Mouse (Mus musculus): ENCODE measurements around the gene Zg16. TPM values are rescaled to one million over a fixed set of nuclear protein-coding genes. Genes with fewer than 3 reads are reported as not detected.

Gene Zg16
- total RNA-seq, 2 experiments from 2014 or later: not detected

DNA sequence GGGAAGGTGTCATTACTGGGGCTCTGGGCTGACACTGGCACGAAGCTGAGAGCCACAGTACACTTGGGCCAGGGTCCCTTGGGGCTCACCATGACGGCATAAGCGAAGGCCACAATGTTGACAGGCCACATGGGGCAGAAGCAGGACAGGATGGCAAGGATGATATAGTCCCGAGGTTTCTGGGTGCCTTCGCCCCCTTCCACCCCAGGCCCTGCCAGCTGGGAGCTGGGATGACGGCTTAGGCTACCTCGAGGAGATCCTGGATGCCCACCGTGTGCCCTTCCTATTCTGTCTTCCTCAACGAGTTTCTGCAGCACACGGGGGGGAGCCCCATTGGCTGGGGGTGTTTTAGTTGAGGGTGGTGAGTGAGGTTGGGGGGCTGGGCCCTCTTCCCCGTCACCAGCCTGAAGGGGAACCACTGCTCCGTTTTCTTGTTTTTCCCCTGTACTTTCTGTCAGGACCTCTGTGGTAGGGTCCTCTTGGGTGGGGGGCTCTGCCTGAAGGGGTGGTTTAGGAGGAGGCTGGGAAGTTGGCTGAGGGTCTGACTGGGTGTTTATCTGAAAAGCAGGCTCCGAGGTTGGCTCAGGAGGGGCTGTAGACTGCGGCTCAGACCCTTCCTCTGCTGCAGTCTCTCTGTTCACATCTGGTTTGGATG, 67.7 kb downstream of the Zg16 start:
- no peak for DNase-seq (ENCODE audit: low spot score in 2 of 2)
- peak overlapping the region; percentile 77 for H3K4me3 ChIP-seq
- H3K27ac ChIP-seq: peak overlapping the region; percentile 99
- TF ChIP-seq CTCF (conservative IDR thresholded peaks at IDR 0.05): no peak

DNA sequence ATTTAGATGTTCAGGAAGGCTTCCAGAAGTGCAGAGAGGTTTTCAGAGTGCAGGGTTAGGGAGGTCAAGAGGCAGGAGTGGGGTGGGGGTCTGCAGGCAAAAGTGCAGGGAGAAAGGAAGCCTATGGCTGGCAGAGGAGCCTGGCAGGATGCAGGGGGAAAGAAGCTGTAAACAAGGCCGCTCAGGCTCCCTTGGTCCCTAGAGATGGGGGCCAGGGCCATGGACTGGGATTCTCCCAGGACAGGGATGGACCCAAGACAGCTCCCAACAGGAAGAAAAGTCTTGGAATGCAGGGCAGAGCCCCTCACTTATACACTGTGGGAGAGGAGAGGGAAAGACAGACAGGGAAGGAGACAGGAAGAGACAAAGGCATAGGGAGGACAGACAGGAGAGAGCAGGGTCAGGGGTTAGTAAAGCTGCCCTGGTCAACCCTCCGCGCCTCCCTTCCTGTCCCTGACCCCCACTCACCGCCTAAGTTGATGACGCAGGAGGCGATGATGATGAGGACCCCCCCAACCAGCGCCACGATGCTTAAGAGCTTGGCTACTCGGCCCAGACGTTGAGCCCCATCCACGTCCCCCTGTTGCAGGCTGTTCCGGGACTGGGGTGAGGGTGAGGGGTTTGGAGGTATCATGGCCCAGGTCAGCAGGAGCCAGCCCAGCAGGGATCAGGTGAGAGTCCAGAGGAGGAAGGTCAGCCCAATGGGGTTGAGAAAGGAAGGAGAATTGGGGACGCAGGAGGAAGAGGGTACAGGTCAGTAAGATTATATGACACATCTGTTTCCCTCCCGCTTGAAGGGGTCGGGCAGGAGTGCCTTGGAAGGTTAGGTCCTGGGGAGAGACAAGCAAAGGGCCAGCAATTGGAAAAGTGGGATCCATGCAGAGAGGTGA, 68.5 kb downstream of the Zg16 start:
- peak overlapping the region; percentile 77 for H3K4me3 ChIP-seq
- no peak for DNase-seq (ENCODE audit: low spot score in 2 of 2)
- peak overlapping the region; percentile 99 for H3K27ac ChIP-seq
- TF ChIP-seq CTCF (conservative IDR thresholded peaks at IDR 0.05): no peak

DNA sequence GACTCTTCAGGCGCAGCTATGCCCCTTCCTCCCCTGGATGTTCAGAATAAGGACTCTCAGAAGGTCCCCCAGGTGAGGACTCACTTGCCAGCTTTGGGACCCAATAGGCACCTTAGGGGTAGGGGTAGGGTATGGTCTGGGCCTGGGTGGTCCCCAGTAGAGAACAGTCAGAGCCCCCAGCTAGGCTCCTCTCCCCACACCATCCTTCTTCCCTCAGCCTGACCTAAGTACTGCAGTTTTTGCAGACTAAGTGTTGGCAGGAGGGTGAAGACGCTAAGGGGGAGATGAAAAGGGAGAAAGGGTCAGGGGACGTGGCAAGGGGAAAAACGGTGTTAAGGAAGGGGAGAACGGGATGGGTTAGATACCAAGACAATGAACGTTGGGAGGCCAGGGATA, 69.2 kb downstream of the Zg16 start:
- Histone ChIP-seq H3K27ac (peak overlapping the region; percentile 99), H3K4me3 (peak overlapping the region; percentile 77)
- no peak for DNase-seq (ENCODE audit: low spot score in 2 of 2)
- TF ChIP-seq CTCF (conservative IDR thresholded peaks at IDR 0.05): no peak

DNA sequence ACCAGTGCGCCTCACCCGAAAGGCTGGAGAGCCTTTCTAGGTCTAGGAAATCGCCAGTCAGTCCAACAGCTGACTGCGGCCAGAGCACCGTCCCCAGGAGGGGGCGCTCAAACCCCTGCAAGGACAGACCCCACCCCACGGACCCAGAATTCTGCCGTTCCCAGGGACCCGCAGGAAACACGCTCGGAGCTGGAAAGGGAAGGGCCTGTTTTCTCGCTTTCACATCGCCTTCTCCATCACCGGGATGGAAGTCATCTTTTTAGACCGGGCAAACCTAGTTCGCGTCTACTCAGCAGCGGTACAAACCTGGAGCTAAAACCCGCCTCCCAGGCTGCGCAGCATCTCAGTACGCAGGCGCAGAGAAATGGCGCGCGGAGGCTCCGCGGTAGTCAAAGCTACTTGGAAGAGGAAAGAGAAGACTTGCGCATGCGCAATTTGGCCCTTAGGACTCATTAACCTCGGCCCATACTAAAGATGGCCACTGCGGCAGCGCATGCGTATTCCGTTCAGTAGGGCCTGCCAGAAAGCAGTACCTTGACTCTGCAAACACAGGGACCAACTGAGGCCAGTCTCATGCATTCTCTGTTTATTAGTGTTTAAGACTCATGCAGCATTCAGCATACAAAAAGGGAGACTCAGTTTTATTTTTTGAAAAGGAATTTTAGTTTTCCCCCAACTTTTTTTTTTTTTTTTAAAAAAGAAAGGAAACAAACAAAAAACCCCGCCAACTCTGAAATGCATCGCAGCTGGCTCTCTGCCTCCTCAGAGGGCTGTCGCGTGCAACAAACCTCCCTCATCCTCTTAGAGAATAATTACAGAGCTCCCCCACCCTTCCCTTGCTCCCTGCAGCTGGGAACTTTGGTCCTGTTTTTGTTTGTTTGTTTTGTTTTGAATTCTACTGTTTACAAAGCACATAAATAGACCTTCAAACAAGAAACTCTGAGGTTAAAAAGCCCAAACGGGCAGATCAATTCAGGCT, 69.9 kb downstream of the Zg16 start, which contains the start of gene Pagr1a:
TSS of gene Pagr1a (minus strand) at position 382 of the 979 bp plus-strand sequence.
- peak within 1 kb of the TSS; percentile 99 for H3K27ac ChIP-seq
- peak; percentile 91 for TF ChIP-seq CTCF (conservative IDR thresholded peaks at IDR 0.05)
- H3K4me3 ChIP-seq: peak within 1 kb of the TSS; percentile 77
- peak; percentile 95 to 98 for DNase-seq (ENCODE audit: low spot score in 2 of 2)

DNA sequence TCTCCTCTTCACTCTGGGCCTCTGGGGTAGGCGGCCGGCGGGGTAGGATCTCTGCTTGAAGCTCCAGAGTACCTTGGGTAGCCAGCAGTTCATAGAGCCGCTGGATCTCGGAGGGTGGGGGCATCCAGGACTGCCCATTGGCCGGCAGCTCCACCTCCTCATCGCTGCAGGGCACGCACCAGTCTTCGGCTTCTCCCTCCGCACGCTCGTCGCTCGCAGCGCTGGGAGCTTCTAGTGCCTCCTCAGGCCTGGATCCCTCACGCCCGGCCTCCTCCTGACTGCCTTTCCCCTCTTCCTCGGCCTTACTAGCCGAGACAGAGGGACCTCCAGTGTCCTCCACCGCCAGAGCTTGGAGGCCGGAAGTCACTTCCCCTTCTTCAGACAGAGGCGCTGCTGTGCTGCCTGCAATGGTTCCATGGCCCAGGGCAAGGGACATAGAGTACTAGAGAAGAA, 70.6 kb downstream of the Zg16 start:
- TF ChIP-seq CTCF (conservative IDR thresholded peaks at IDR 0.05): no peak

DNA sequence TGATC, 70.8 kb downstream of the Zg16 start, which contains the start of gene Pagr1b:
TSS of gene Pagr1b (minus strand) at position 4 of the 5 bp plus-strand sequence.
- no peak for DNase-seq (ENCODE audit: low spot score in 2 of 2)
- TF ChIP-seq CTCF (conservative IDR thresholded peaks at IDR 0.05): no peak
- H3K4me3 ChIP-seq: peak within 1 kb of the TSS; percentile 77
- peak within 1 kb of the TSS; percentile 99 for H3K27ac ChIP-seq

More for the DNA sequence above, 70.6 kb downstream of the Zg16 start:
- peak in 1 of 2 experiments; percentile 43 for DNase-seq (ENCODE audit: low spot score in 2 of 2)
- H3K4me3 ChIP-seq: peak overlapping the region; percentile 77
- H3K27ac ChIP-seq: peak overlapping the region; percentile 99

DNA sequence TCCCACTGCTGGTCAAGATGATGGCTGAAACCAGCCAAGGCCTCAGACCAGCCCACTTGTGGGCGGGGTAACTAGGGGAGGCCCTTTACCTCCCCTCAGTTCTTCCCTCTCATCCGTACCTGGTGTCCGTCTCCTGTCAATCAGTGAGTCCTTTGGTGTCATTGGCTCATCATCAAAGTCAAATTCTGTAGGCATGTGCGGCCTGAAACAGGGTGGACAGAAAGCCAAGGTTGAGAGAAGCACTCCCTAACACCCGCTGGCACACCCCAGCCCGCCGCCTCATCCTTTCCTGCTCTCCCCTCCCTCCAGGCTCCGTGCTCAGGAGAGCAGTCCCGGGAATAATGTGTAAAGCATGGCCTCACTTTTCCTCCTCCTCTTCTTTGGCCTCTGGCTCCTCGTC, 71.0 kb downstream of the Zg16 start:
- peak overlapping the region; percentile 99 for H3K27ac ChIP-seq
- DNase-seq (ENCODE audit: low spot score in 2 of 2): no peak
- no peak for TF ChIP-seq CTCF (conservative IDR thresholded peaks at IDR 0.05)
- H3K4me3 ChIP-seq: peak overlapping the region; percentile 77

GRCm38 (mm10) chr7:127014993-127015392, 72.1 kb downstream of the Zg16 start:
- no peak for TF ChIP-seq CTCF (conservative IDR thresholded peaks at IDR 0.05)
- Histone ChIP-seq H3K4me3 (no peak overlapping the region), H3K27ac (peak overlapping the region; percentile 99; the same call in 1 of the 2 replicates)
- no peak for DNase-seq (ENCODE audit: low spot score in 2 of 2)

DNA sequence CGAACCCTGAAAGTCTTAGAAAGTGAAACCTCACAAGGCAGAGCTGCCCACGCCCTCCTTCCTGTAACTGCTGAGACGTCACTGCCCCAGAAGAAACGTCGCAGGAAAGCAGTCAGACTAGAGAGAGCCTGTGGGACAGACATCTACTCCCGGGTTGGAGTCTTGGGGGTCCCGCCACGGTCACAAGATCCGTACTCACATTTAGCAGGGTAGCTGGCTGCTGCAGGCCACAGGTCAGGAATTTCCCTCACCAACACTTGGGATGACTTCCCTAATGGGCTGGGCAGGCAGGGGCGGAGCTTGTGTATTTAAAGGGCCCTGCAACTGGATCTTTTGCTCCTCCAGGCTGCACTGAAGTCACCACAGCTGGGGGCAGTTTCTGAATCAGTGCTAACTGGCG, 72.8 kb downstream of the Zg16 start, which contains the start of gene Mvp:
TSS of gene Mvp (minus strand) at position 302 of the 400 bp plus-strand sequence.
- no peak for DNase-seq (ENCODE audit: low spot score in 2 of 2)
- no peak for TF ChIP-seq CTCF (conservative IDR thresholded peaks at IDR 0.05)
- Histone ChIP-seq H3K27ac (peak within 1 kb of the TSS; percentile 99), H3K4me3 (peak within 1 kb of the TSS; percentile 56)

- no peak for TF ChIP-seq CTCF (conservative IDR thresholded peaks at IDR 0.05)
- no peak overlapping the region; the same call in 1 of the 2 replicates for H3K4me3 ChIP-seq
- no peak overlapping the region for H3K27ac ChIP-seq
- no peak for DNase-seq (ENCODE audit: low spot score in 2 of 2)
These were observed 73.7 kb downstream of the Zg16 start for GRCm38 (mm10) chr7:127013385-127013784.

GRCm38 (mm10) chr7:127012845-127013244, 74.3 kb downstream of the Zg16 start:
- Histone ChIP-seq H3K4me3 (no peak overlapping the region), H3K27ac (no peak overlapping the region)
- no peak for TF ChIP-seq CTCF (conservative IDR thresholded peaks at IDR 0.05)
- DNase-seq (ENCODE audit: low spot score in 2 of 2): no peak

DNA sequence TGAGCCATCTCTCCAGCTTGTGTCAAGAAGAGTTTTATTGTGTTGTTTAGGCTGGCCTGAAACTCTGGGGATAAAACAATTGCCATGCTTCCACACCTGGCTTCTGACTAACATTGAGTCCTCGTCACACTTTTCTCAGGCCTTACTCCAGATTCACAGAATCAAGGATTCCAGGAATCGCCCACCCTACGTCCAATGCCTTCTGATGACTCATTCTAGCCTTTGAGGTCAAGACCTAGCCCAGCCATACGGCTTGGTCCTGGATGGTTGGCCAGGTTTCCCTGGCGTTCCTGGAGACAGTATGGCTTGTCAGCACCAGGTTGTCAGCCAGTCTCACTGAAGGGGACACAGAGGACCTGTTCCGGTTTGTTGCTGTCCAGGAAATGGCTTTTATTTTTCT, 74.8 kb downstream of the Zg16 start:
- no peak for TF ChIP-seq CTCF (conservative IDR thresholded peaks at IDR 0.05)
- DNase-seq (ENCODE audit: low spot score in 2 of 2): no peak
- Histone ChIP-seq H3K27ac (0 out of 2 replicates have a peak overlapping the region, but pooled peaks have one; percentile 23), H3K4me3 (no peak overlapping the region)

- no peak for TF ChIP-seq CTCF (conservative IDR thresholded peaks at IDR 0.05)
- no peak for DNase-seq (ENCODE audit: low spot score in 2 of 2)
- Histone ChIP-seq H3K4me3 (no peak overlapping the region), H3K27ac (0 out of 2 replicates have a peak overlapping the region, but pooled peaks have one; percentile 23)
These were observed 75.4 kb downstream of the Zg16 start for GRCm38 (mm10) chr7:127011717-127012116.

All from layer of hippocampus, adult 2 months (tissue).